18 mouse cellular contexts compared by ENCODE assay signal in genomic region chr16:91228238-91229071, GRCm38 (mm10). TPM values are rescaled to one million over a fixed set of nuclear protein-coding genes. Genes with fewer than 3 reads are reported as not detected.
DNase-seq lines count a peak whose midpoint lies in the region; ATAC-seq lines count a peak whose summit lies in the region.
"Had no signal": no experiment of that assay in that cellular context is flagged by ENCODE, and none has a peak within 500 bp of the region (broad histone marks: within the 10 kb centered on the region; RNA-seq: fewer than 3 reads in every experiment).

No protein-coding gene starts in this region.

- H3K4me1 ChIP-seq in intestine, embryonic 14.5 days (replicated peaks; ENCODE audit: control insufficient read depth, insufficient read depth, low read length) = 0 out of 2 replicates have a peak, but pooled peaks cover 11% of the 10 kb centered on the region
- H3K4me1 ChIP-seq in intestine, embryonic 16.5 days (ENCODE audit: control insufficient read depth, insufficient read depth, low read length) = peaks cover 17% of the 10 kb centered on the region
- H3K4me1 ChIP-seq in forebrain, embryonic 12.5 days = peaks cover 63% of the 10 kb centered on the region
- peaks cover 18% of the 10 kb centered on the region for H3K4me1 ChIP-seq in hindbrain, embryonic 16.5 days (ENCODE audit: control insufficient read depth, insufficient read depth, low read depth, low read length)

- peaks cover 100% of the 10 kb centered on the region for H3K27me3 ChIP-seq in intestine, embryonic 14.5 days (replicated peaks; ENCODE audit: control insufficient read depth, insufficient read depth, low read length)
- H3K27me3 ChIP-seq in intestine, embryonic 16.5 days (replicated peaks; ENCODE audit: control insufficient read depth, insufficient read depth, low read length) = peaks cover 97% of the 10 kb centered on the region
- H3K27me3 ChIP-seq in forebrain, embryonic 12.5 days = peaks cover 97% of the 10 kb centered on the region
- peaks cover 66% of the 10 kb centered on the region for H3K27me3 ChIP-seq in hindbrain, embryonic 16.5 days (replicated peaks; ENCODE audit: control insufficient read depth, insufficient read depth, low read length)

- H3K4me2 ChIP-seq in intestine, embryonic 14.5 days (ENCODE audit: low read length) = no peak overlapping the region
- no peak overlapping the region for H3K4me2 ChIP-seq in intestine, embryonic 16.5 days (ENCODE audit: low read depth, low read length)
- peak overlapping the region; percentile 65 for H3K4me2 ChIP-seq in forebrain, embryonic 12.5 days
- H3K4me2 ChIP-seq in hindbrain, embryonic 16.5 days (ENCODE audit: low read length) = peak overlapping the region; percentile 29
- H3K4me2 ChIP-seq: lung, embryonic 15.5 days had no signal

- no peak overlapping the region for H3K9ac ChIP-seq in intestine, embryonic 14.5 days (ENCODE audit: low read length)
- H3K9ac ChIP-seq in intestine, embryonic 16.5 days (ENCODE audit: low read depth, low read length) = no peak overlapping the region
- peak overlapping the region; percentile 74 for H3K9ac ChIP-seq in forebrain, embryonic 12.5 days
- peak overlapping the region; percentile 2; the same call in 1 of the 2 replicates for H3K9ac ChIP-seq in hindbrain, embryonic 16.5 days (ENCODE audit: low read depth, low read length)
- H3K9ac ChIP-seq: lung, embryonic 15.5 days had no signal

- no peak for ATAC-seq in intestine, embryonic 14.5 days (replicated peaks; ENCODE audit: low FRiP score, low TSS enrichment, low read depth)
- ATAC-seq in intestine, embryonic 16.5 days = no peak
- ATAC-seq in forebrain, embryonic 12.5 days (ENCODE audit: low FRiP score) = no peak
- ATAC-seq in hindbrain, embryonic 16.5 days = no peak
- no peak for ATAC-seq in inflammation-experienced regulatory T-cells, adult 6 months

- H3K36me3 ChIP-seq in intestine, embryonic 14.5 days (ENCODE audit: control insufficient read depth, insufficient read depth, low read length) = no peaks in the 10 kb centered on the region
- H3K36me3 ChIP-seq in intestine, embryonic 16.5 days (ENCODE audit: control insufficient read depth, insufficient read depth, low read length) = no peaks in the 10 kb centered on the region
- 0 out of 2 replicates have a peak, but pooled peaks cover 7% of the 10 kb centered on the region for H3K36me3 ChIP-seq in forebrain, embryonic 12.5 days (replicated peaks)
- H3K36me3 ChIP-seq in hindbrain, embryonic 16.5 days (ENCODE audit: control insufficient read depth, insufficient read depth, low read length) = no peaks in the 10 kb centered on the region
- H3K36me3 ChIP-seq: heart, embryonic 10.5 days; lung, embryonic 15.5 days had no signal

- H3K27ac ChIP-seq in intestine, embryonic 14.5 days (ENCODE audit: low read depth) = no peak overlapping the region
- no peak overlapping the region for H3K27ac ChIP-seq in intestine, embryonic 16.5 days (ENCODE audit: low read length)
- no peak overlapping the region for H3K27ac ChIP-seq in forebrain, embryonic 12.5 days
- no peak overlapping the region; the same call in 1 of the 2 replicates for H3K27ac ChIP-seq in hindbrain, embryonic 16.5 days (ENCODE audit: low read depth, low read length)
- H3K27ac ChIP-seq: gastrocnemius, adult 2 months; heart, embryonic 10.5 days; lung, embryonic 15.5 days had no signal

- no peaks in the 10 kb centered on the region for H3K9me3 ChIP-seq in intestine, embryonic 14.5 days (ENCODE audit: control insufficient read depth, low read length)
- no peaks in the 10 kb centered on the region for H3K9me3 ChIP-seq in intestine, embryonic 16.5 days (ENCODE audit: control insufficient read depth, low read length)
- no peaks in the 10 kb centered on the region for H3K9me3 ChIP-seq in forebrain, embryonic 12.5 days
- no peaks in the 10 kb centered on the region for H3K9me3 ChIP-seq in hindbrain, embryonic 16.5 days (ENCODE audit: control insufficient read depth, low read length)
- H3K9me3 ChIP-seq: heart, embryonic 10.5 days; lung, embryonic 15.5 days had no signal

- DNase-seq in intestine, embryonic 14.5 days (ENCODE audit: low spot score) = peak; percentile 59
- DNase-seq in neural tube, embryonic 10.5 days (ENCODE audit: extremely low spot score, low spot score) = peak; percentile 52
- no peak for DNase-seq in kidney, postnatal 4 days
- DNase-seq in lung, adult 18-20 months = no peak
- DNase-seq: adrenal gland, adult 2 months; cerebellum, adult 18-20 months; gastrocnemius, adult 2 months; heart, postnatal 4 days; retina, postnatal 1 day had no signal

- H3K4me3 ChIP-seq in intestine, embryonic 14.5 days (ENCODE audit: low read depth, low read length) = no peak overlapping the region
- no peak overlapping the region for H3K4me3 ChIP-seq in intestine, embryonic 16.5 days (ENCODE audit: low read length)
- H3K4me3 ChIP-seq in forebrain, embryonic 12.5 days (replicated peaks) = peak overlapping the region; percentile 58
- H3K4me3 ChIP-seq in hindbrain, embryonic 16.5 days (ENCODE audit: low read length) = peak overlapping the region; percentile 40
- H3K4me3 ChIP-seq: gastrocnemius, adult 2 months; lung, embryonic 15.5 days had no signal

- WGBS in intestine, embryonic 14.5 days = 5% methylated on average over 30 of the region's 30 CpGs
- WGBS in intestine, embryonic 16.5 days = 1% methylated on average over 30 of the region's 30 CpGs
- WGBS in forebrain, embryonic 12.5 days = 1% methylated on average over 30 of the region's 30 CpGs
- WGBS in hindbrain, embryonic 16.5 days = 2% methylated on average over 30 of the region's 30 CpGs

RNA-seq across cellular contexts. Expression of gene Olig2, which starts 3.2 kb away (rescaled TPM):
- not detected in 2 replicates for polyA plus RNA-seq in intestine, embryonic 14.5 days (2014; fragmentation: Nextera tagmentation; extraction: Ambion mirVana)
- polyA plus RNA-seq in intestine, embryonic 16.5 days (2015; fragmentation: Nextera tagmentation; extraction: Ambion mirVana) = not detected in 2 replicates
- 20.8 and 28.1 TPM in 2 replicates for polyA plus RNA-seq in forebrain, embryonic 12.5 days (2016; fragmentation: Nextera tagmentation; extraction: Ambion mirVana)
- 6.1 and 11.4 TPM in 2 replicates for polyA plus RNA-seq in hindbrain, embryonic 16.5 days (2015; fragmentation: Nextera tagmentation; extraction: Ambion mirVana)
- polyA plus RNA-seq in inflammation-experienced regulatory T-cells, adult 6 months (2017; shearing (Covaris generic)) = not detected
- polyA plus RNA-seq: adrenal gland, adult 2 months; heart, embryonic 10.5 days; kidney, embryonic 14.5 days; liver, adult 2 months; lung, embryonic 15.5 days had no signal

RNA-seq across cellular contexts. Expression of gene Olig1, which starts 41.1 kb away (rescaled TPM):
- polyA plus RNA-seq in intestine, embryonic 14.5 days (2014; fragmentation: Nextera tagmentation; extraction: Ambion mirVana) = 0.14 TPM in 1 of 2 replicates, not detected in the other
- not detected in 2 replicates for polyA plus RNA-seq in intestine, embryonic 16.5 days (2015; fragmentation: Nextera tagmentation; extraction: Ambion mirVana)
- polyA plus RNA-seq in forebrain, embryonic 12.5 days (2016; fragmentation: Nextera tagmentation; extraction: Ambion mirVana) = 9.9 and 11.8 TPM in 2 replicates
- 153 and 190 TPM in 2 replicates for polyA plus RNA-seq in hindbrain, embryonic 16.5 days (2015; fragmentation: Nextera tagmentation; extraction: Ambion mirVana)
- not detected for polyA plus RNA-seq in inflammation-experienced regulatory T-cells, adult 6 months (2017; shearing (Covaris generic))
- polyA plus RNA-seq: kidney, embryonic 14.5 days; spleen, adult 2 months had no signal

Comparison
In these comparisons a context has a peak if more than half of its experiments do, and no peak if none do; other contexts are left out.
1. DNase-seq: peak in intestine, embryonic 14.5 days (single experiment) and neural tube, embryonic 10.5 days (single experiment); none in kidney, postnatal 4 days (0 of 2) and lung, adult 18-20 months (0 of 2).
2. H3K4me2 ChIP-seq: peak in forebrain, embryonic 12.5 days (single experiment) and hindbrain, embryonic 16.5 days (single experiment); none in intestine, embryonic 14.5 days (single experiment) and intestine, embryonic 16.5 days (single experiment).
3. H3K4me3 ChIP-seq: peak in forebrain, embryonic 12.5 days (single experiment) and hindbrain, embryonic 16.5 days (single experiment); none in intestine, embryonic 14.5 days (single experiment) and intestine, embryonic 16.5 days (single experiment).
4. H3K9ac ChIP-seq: peak in forebrain, embryonic 12.5 days (single experiment) and hindbrain, embryonic 16.5 days (single experiment); none in intestine, embryonic 14.5 days (single experiment) and intestine, embryonic 16.5 days (single experiment).
5. RNA of gene Olig1, which starts 41.1 kb away (polyA plus RNA-seq): 153 to 190 TPM in hindbrain, embryonic 16.5 days; 9.9 to 11.8 TPM in forebrain, embryonic 12.5 days, 0.14 TPM in intestine, embryonic 14.5 days, not detected in intestine, embryonic 16.5 days and not detected in inflammation-experienced regulatory T-cells, adult 6 months; every median in the first group is over 10 times any median in the second.